Mouse (Mus musculus) gastrocnemius, postnatal 36 days (tissue): ENCODE data around the gene Spen. TPM values are rescaled to one million over a fixed set of nuclear protein-coding genes. Genes with fewer than 3 reads are reported as not detected.
"Not testable (repeated sequence)": the region's sequence is repeated elsewhere in the genome, so short reads cannot be mapped to it uniquely, and the experiment has no call there.

Experiments
- DNase-seq, 2 experiments: peaks; one replicate each; pipeline ENCODE4 v3.0.0; 2022
- intact Hi-C: fragments of 180-260 bp; cut with DNase I; formaldehyde crosslinking; loops from one replicate; pipeline ENCODE4 v1.15.1; 2025
- long read RNA-seq, 2 experiments: library from polyadenylated mRNA; stranded (forward); transcript quantifications; one replicate each; pipeline ENCODE4 v2.0.0; 2021
- total RNA-seq, 2 experiments: library from RNA; stranded (reverse); gene quantifications; 2 replicates each; pipeline ENCODE4 v1.2.3; 2021

Gene Spen
- 10 to 100 TPM; 17.1 to 21.8 TPM for total RNA-seq
- long read RNA-seq, experiment 1, result 0 reads
- long read RNA-seq, experiment 2, partial matches to known transcripts, result 2 of 3 reads
- long read RNA-seq, experiment 2, other reads (novel, unspliced or antisense), result 1 of 3 reads

- peak; percentile 87 to 90 for DNase-seq
- intact Hi-C loops, result no loop called here
Observed at GRCm38 (mm10) chr4:141538408-141539212, at the start of gene Spen. Gene Spen, minus strand, starts transcription at chr4:141538597.

- DNase-seq, result no peak
- intact Hi-C loops, result no loop called here
Observed at GRCm38 (mm10) chr4:141583919-141584318, 45.5 kb upstream of the Spen start.

GRCm38 (mm10) chr4:141581051-141581450, 42.7 kb upstream of the Spen start:
- intact Hi-C loops, result no loop called here
- DNase-seq, result no peak

- intact Hi-C loops, result loop anchor here (5.0 kb wide), 1 partner anchor 192 kb away; no protein-coding TSS in a partner anchor
- DNase-seq, result no peak
Observed at GRCm38 (mm10) chr4:141578833-141579232, 40.4 kb upstream of the Spen start.

GRCm38 (mm10) chr4:141576877-141577276, 38.5 kb upstream of the Spen start:
- intact Hi-C loops, result loop anchor here (5.0 kb wide), 1 partner anchor 190 kb away; no protein-coding TSS in a partner anchor

GRCm38 (mm10) chr4:141576404-141576803, 38.0 kb upstream of the Spen start:
- intact Hi-C loops, result loop anchor here (5.0 kb wide), 1 partner anchor 189 kb away; no protein-coding TSS in a partner anchor
- no peak for DNase-seq

More at GRCm38 (mm10) chr4:141576877-141577276, 38.5 kb upstream of the Spen start:
- no peak for DNase-seq

- intact Hi-C loops, result loop anchor here (2.0 to 5.0 kb wide), 2 partner anchors 170 to 188 kb away; no protein-coding TSS in a partner anchor
- DNase-seq, result peak; percentile 77 to 85
Observed at GRCm38 (mm10) chr4:141574789-141575702, 36.6 kb upstream of the Spen start.

- DNase-seq, result no peak
- intact Hi-C loops, result no loop called here
Observed at GRCm38 (mm10) chr4:141573359-141573966, 35.1 kb upstream of the Spen start.

GRCm38 (mm10) chr4:141572668-141573358, 34.4 kb upstream of the Spen start:
- intact Hi-C loops, result no loop called here

GRCm38 (mm10) chr4:141571934-141572333, 33.5 kb upstream of the Spen start:
- intact Hi-C loops, result no loop called here
- DNase-seq, result no peak

More at GRCm38 (mm10) chr4:141572668-141573358, 34.4 kb upstream of the Spen start:
- no peak for DNase-seq

- intact Hi-C loops, result no loop called here
- DNase-seq, result no peak
Observed at GRCm38 (mm10) chr4:141571337-141571739, 32.9 kb upstream of the Spen start.

GRCm38 (mm10) chr4:141570821-141571220, 32.4 kb upstream of the Spen start:
- no peak for DNase-seq
- intact Hi-C loops, result no loop called here

- intact Hi-C loops, result no loop called here
Observed at GRCm38 (mm10) chr4:141570004-141570403, 31.6 kb upstream of the Spen start.

GRCm38 (mm10) chr4:141568966-141569365, 30.6 kb upstream of the Spen start:
- intact Hi-C loops, result no loop called here
- DNase-seq, result no peak

More at GRCm38 (mm10) chr4:141570004-141570403, 31.6 kb upstream of the Spen start:
- DNase-seq, result no peak

- intact Hi-C loops, DNase-seq: not testable (repeated sequence)
Observed at GRCm38 (mm10) chr4:141567174-141567573, 28.8 kb upstream of the Spen start.

- intact Hi-C loops, result no loop called here
- no peak for DNase-seq
Observed at GRCm38 (mm10) chr4:141566187-141566586, 27.8 kb upstream of the Spen start.

- DNase-seq, result no peak
- intact Hi-C loops, result no loop called here
Observed at GRCm38 (mm10) chr4:141565325-141565724, 26.9 kb upstream of the Spen start.

GRCm38 (mm10) chr4:141564660-141565059, 26.3 kb upstream of the Spen start:
- DNase-seq, result no peak
- intact Hi-C loops, result loop anchor here (5.0 kb wide), 1 partner anchor 162 kb away; no protein-coding TSS in a partner anchor

GRCm38 (mm10) chr4:141564209-141564608, 25.8 kb upstream of the Spen start:
- intact Hi-C loops, result loop anchor here (5.0 kb wide), 1 partner anchor 162 kb away; no protein-coding TSS in a partner anchor

More at GRCm38 (mm10) chr4:141564209-141564608, 25.8 kb upstream of the Spen start:
- no peak for DNase-seq
